Mouse (Mus musculus) midbrain, embryonic 13.5 days (tissue): ENCODE measurements at regions not wholly inside any gene's neighbourhood (a gene's known extent, or its start where the extent isn't known, plus 50 kb on each side); places are given as distances from the start of the nearest gene placed in this dataset.
A peak's percentile ranks its signal among the peaks of the same experiment; 100 is the strongest.
"Not testable (repeated sequence)": the region's sequence is repeated elsewhere in the genome, so short reads cannot be mapped to it uniquely, and the experiment has no call there.

Experiments used
- ATAC-seq: fragments of 200-750 bp; cut with Nextera tagmentation; 2 replicates; pipeline ENCODE4 v1.8.0; 2017; ENCODE audit warnings: mild to moderate bottlenecking, moderate TSS enrichment, moderate library complexity
- H3K27ac ChIP-seq: fragments of 300-500 bp; sonication (generic); 2 replicates; pipeline ENCODE4 v1.5.1; 2015; ENCODE audit warnings: inconsistent platforms, mild to moderate bottlenecking, moderate library complexity
- H3K27me3 ChIP-seq: fragments of 300-500 bp; sonication (generic); 2 replicates; pipeline ENCODE4 v1.6.1; 2015; ENCODE audit warnings: mild to moderate bottlenecking, inconsistent platforms
- H3K36me3 ChIP-seq: fragments of 300-500 bp; sonication (generic); 2 replicates; pipeline ENCODE4 v1.6.1; 2015; ENCODE audit warnings: mild to moderate bottlenecking, inconsistent platforms
- H3K4me1 ChIP-seq: fragments of 300-500 bp; sonication (generic); replicated peaks from 2 replicates; pipeline ENCODE4 v1.6.1; 2015; ENCODE audit warnings: inconsistent platforms
- H3K4me2 ChIP-seq: fragments of 300-500 bp; sonication (generic); replicated peaks from 2 replicates; pipeline ENCODE4 v1.6.1; 2015; ENCODE audit warnings: moderate library complexity, mild to moderate bottlenecking, inconsistent platforms
- H3K4me3 ChIP-seq: fragments of 300-500 bp; sonication (generic); replicated peaks from 2 replicates; pipeline ENCODE4 v1.5.1; 2015; ENCODE audit warnings: mild to moderate bottlenecking, inconsistent platforms
- H3K9ac ChIP-seq: fragments of 300-500 bp; sonication (generic); replicated peaks from 2 replicates; pipeline ENCODE4 v1.6.1; 2015; ENCODE audit warnings: mild to moderate bottlenecking, inconsistent platforms
- H3K9me3 ChIP-seq: fragments of 300-500 bp; sonication (generic); 2 replicates; pipeline ENCODE4 v1.6.1; 2016; ENCODE audit warnings: mild to moderate bottlenecking, inconsistent platforms
- WGBS: fragments of 180-500 bp; shearing (Covaris S2); methylation state at CpG from one replicate; pipeline ENCODE4 v1.1.7; 2015; 5-methylcytosine and 5-hydroxymethylcytosine counted together

DNA sequence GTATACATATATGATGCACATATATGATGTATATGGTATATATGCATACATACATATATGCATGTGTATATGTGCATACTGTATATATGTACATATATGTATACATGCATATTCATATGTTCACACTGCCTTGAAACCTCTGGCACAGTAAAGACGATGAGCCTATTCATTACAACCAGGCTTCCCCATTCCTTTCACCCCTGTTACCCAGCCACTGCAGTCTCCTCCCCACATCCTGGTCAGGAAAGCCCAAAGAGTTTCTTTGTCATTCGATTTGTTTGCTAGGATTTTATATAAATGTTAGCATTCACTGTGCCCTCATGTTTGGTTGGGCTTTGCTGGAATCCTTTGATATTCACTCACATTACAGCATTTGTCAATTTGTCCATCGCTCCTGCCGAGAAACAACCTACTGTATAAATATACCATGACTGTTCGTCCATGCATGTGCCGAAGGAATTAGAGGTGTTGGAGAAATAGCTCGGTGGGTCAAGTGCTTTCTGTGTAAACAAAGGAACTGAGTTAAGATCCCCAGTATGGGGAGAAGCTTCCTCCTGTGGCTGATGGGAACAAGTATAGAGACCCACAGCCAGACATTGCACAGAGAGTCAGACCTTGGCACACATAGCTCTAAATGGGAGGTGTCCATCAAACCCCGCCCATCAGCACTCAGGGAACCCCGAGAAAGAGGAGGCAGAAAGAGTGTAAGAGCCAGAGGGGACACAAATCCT is 81.0 kb upstream of the Dars start:
- no peak overlapping the region for H3K4me3 ChIP-seq
- no peak overlapping the region for H3K4me2 ChIP-seq
- H3K27ac ChIP-seq, result no peak overlapping the region
- no peaks in the 10 kb centered on the region for H3K36me3 ChIP-seq
- WGBS, result 69% methylated on average over 9 of the region's 9 CpGs
- H3K4me1 ChIP-seq, result no peaks in the 10 kb centered on the region
- H3K9ac ChIP-seq, result no peak overlapping the region
- no peaks in the 10 kb centered on the region for H3K9me3 ChIP-seq
- no peaks in the 10 kb centered on the region for H3K27me3 ChIP-seq
- ATAC-seq, result no peak

DNA sequence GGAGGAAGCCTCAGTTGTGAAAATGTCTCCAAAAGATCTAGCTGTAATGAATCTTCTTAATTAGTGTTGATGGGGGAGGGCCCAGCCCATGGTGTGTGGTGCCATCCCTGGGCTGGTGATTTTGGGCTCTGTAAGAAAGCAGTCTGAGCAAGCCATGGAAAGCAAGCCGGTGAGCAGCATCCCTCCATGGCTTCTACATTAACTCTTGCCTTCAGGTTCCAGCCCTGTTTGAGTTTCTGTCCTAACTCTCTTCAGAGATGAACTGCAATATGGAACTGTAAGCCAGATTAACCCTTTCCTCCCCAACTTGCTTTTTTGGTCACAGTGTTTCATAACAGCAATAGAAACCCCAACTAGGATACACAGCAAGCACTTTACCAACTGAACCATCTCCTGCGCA is 75.1 kb upstream of the Dars start:
- ATAC-seq, result no peak
- Histone ChIP-seq H3K9ac (no peak overlapping the region), H3K27ac (no peak overlapping the region), H3K4me1 (no peaks in the 10 kb centered on the region), H3K36me3 (no peaks in the 10 kb centered on the region), H3K4me2 (no peak overlapping the region), H3K9me3 (no peaks in the 10 kb centered on the region), H3K27me3 (no peaks in the 10 kb centered on the region), H3K4me3 (no peak overlapping the region)
- 98% methylated on average over 2 of the region's 2 CpGs for WGBS

DNA sequence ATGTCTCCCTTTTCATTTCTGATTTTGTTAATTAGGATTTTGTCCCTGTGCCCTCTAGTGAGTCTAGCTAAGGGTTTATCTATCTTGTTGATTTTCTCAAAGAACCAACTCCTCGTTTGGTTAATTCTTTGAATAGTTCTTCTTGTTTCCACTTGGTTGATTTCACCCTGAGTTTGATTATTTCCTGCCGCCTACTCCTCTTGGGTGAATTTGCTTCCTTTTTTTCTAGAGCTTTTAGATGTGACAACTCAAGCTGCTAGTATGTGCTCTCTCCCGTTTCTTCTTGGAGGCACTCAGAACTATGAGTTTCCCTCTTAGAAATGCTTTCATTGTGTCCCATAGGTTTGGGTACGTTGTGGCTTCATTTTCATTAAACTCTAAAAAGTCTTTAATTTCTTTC is 70.0 kb upstream of the Dars start:
- not testable (repeated sequence) for H3K27ac ChIP-seq, H3K4me1 ChIP-seq, H3K4me2 ChIP-seq, H3K27me3 ChIP-seq, H3K4me3 ChIP-seq, H3K9ac ChIP-seq, ATAC-seq, H3K9me3 ChIP-seq, H3K36me3 ChIP-seq
- WGBS, result 77% methylated on average over 4 of the region's 4 CpGs

DNA sequence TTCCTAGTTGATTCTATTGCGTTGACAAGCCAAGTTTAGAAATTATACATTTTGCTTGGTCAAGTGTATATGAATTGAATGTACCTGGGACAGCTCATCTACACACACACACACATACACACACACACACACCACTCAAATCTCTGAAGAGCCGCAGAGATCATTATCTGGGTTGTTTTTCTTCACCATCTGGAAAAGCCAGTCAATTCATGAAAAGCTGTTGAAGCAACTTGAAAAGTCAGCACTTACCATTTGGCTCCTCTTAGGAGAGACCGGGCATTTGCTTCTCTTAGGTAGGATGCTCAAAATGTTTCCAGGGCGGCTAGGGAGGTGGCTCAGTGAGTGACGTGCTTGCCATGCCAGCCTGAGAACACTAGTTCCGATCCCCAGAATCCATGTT is 61.2 kb upstream of the Dars start:
- Histone ChIP-seq H3K9me3 (no peaks in the 10 kb centered on the region), H3K4me2 (no peak overlapping the region), H3K4me3 (no peak overlapping the region), H3K4me1 (peaks cover 3% of the 10 kb centered on the region), H3K9ac (no peak overlapping the region), H3K27me3 (no peaks in the 10 kb centered on the region), H3K36me3 (no peaks in the 10 kb centered on the region), H3K27ac (no peak overlapping the region)
- ATAC-seq, result no peak
- WGBS, result 91% methylated on average over 6 of the region's 6 CpGs

DNA sequence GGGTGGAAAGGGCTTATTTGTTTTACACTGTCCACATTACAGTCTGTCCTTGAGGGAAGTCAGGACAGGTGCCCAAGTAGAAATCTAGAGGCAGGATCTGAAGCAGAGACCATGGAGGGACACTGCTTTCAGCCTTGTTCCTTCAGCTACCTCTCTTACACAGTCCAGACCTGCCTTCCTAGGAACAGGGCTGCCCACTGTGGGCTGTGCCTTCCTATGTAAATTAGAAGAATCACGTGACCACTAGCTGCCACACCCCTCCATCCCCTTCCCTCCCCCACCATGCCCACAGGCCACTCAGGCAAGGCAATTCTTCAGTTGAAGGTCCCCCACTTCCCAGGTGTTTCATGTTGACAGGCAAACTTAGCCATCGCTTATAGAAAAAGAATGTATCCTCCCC is 60.5 kb upstream of the Dars start:
- no peak for ATAC-seq
- 89% methylated on average over 2 of the region's 2 CpGs for WGBS
- no peak overlapping the region for H3K4me2 ChIP-seq

DNA sequence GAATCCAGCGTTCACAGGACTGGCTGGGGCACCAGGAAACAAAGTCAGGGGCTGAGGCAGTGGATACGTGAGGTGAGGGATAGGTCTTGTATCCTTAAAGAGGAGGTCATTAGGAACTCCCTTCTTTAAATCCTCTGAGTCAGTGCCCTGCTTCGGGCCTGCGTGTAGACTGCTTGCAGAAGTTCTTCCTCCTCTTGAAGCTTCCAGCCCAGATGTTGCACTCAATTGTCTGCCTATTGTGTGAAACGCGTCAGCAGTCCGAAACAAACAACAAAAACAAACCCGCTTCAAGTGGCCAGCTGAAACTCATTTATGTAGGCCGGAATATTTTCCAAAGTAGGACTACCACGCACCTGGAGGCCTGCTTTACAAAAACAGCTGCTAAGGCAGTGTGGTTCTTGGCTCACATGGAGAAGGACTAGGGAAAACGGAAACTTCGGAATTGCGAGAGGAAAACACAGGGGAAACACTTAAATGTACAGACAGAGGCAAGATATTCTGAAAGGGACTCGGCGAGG is 55.6 kb upstream of the Dars start:
- H3K27me3 ChIP-seq, result no peaks in the 10 kb centered on the region
- H3K36me3 ChIP-seq, result no peaks in the 10 kb centered on the region
- peak overlapping the region; percentile 91 for H3K27ac ChIP-seq
- H3K4me3 ChIP-seq, result peak overlapping the region; percentile 35
- WGBS, result 6% methylated on average over 15 of the region's 15 CpGs
- H3K9ac ChIP-seq, result peak overlapping the region; percentile 44
- ATAC-seq, result no peak
- no peaks in the 10 kb centered on the region for H3K9me3 ChIP-seq
- peak overlapping the region; percentile 57 for H3K4me2 ChIP-seq
- H3K4me1 ChIP-seq, result peaks cover 25% of the 10 kb centered on the region

More for the DNA sequence above, 60.5 kb upstream of the Dars start:
- Histone ChIP-seq H3K9ac (no peak overlapping the region), H3K4me3 (no peak overlapping the region), H3K36me3 (no peaks in the 10 kb centered on the region), H3K27me3 (no peaks in the 10 kb centered on the region), H3K27ac (no peak overlapping the region), H3K4me1 (peaks cover 10% of the 10 kb centered on the region), H3K9me3 (no peaks in the 10 kb centered on the region)

DNA sequence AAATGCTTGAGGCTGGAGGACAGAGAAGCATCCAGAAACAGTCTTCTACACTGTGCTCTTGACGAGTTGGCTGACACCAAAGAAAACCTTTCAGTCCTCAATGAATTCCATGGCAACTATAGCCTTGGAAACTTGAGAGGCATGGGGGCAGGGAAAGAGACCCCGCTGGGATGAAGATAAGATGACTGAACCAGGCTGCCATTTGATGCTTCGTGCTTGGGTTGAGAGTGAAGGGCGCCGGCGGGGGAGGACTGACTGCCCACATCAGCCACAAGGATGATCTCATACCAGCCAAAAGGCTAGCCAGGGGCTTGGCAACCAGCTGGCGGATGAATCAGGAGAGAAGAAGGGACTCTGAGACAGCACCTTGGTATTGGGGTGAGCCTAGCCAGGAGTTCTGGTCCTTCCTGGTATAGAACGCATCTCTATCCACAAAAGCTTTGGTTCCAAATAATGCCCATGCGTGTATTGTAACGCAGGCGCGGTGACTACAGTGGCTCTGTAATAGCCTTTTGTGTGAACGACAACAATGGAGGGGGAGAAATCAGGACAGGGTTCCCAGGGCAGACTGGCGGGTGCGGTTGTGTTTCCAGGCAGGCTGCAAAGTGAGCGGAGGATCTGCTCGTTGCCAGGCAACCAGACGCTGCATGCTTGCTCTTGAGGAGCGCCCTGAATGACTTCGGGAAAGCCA is 55.0 kb upstream of the Dars start:
- H3K36me3 ChIP-seq, result no peaks in the 10 kb centered on the region
- H3K4me2 ChIP-seq, result peak overlapping the region; percentile 57
- no peaks in the 10 kb centered on the region for H3K27me3 ChIP-seq
- no peaks in the 10 kb centered on the region for H3K9me3 ChIP-seq
- peak overlapping the region; percentile 35 for H3K4me3 ChIP-seq
- peak overlapping the region; percentile 91 for H3K27ac ChIP-seq
- WGBS, result under 1% methylated on average over 20 of the region's 20 CpGs
- H3K9ac ChIP-seq, result peak overlapping the region; percentile 44
- H3K4me1 ChIP-seq, result peaks cover 25% of the 10 kb centered on the region
- peak; percentile 96 for ATAC-seq

DNA sequence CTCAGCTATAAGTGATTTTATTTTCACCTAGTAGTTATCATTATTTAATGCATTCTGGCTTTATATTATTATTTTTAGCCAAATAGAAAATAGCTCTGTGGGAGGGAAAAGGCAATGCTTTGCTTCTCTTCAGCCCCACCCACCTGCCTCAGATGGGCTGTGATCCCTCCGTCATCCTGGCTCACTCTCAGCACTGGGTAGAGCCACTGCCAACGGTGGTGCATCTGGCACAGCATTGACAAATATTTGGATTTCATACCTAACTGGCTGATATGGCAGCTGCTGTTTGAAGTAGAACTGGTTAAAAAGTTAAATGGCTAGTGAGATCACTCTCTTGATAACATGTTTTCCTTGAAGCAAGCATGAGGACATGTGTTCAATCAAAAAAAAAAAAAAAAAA is 53.6 kb upstream of the Dars start:
- peaks cover 25% of the 10 kb centered on the region for H3K4me1 ChIP-seq
- H3K9ac ChIP-seq, result no peak overlapping the region
- no peak overlapping the region for H3K4me3 ChIP-seq
- H3K27me3 ChIP-seq, result no peaks in the 10 kb centered on the region
- ATAC-seq, result no peak
- H3K36me3 ChIP-seq, result no peaks in the 10 kb centered on the region
- H3K27ac ChIP-seq, result no peak overlapping the region; the same call in 1 of the 2 replicates
- WGBS, result 57% methylated on average over 2 of the region's 2 CpGs
- H3K4me2 ChIP-seq, result no peak overlapping the region
- no peaks in the 10 kb centered on the region for H3K9me3 ChIP-seq

DNA sequence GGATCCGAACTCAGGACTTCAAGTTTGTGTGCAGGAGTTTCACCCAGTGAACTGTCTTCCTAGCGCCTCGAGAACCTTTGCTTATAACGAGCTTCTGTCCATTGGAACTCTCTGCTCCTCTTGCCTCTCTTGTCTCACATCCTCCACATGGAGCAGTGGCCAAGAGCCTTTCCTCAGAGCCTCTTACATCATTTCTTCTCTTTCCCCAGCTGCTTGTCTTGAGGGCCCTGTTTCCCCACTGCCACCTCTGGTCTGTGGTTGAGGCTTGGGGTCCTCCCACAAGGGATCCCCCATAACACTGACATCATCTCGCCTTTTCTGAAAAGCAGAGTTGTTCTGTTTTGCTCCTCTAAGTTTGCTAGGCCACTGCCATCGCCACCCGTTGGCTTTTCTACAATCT is 51.9 kb upstream of the Dars start:
- Histone ChIP-seq H3K4me2 (no peak overlapping the region), H3K4me3 (no peak overlapping the region), H3K36me3 (no peaks in the 10 kb centered on the region), H3K27ac (no peak overlapping the region), H3K9me3 (no peaks in the 10 kb centered on the region), H3K9ac (no peak overlapping the region), H3K27me3 (no peaks in the 10 kb centered on the region), H3K4me1 (peaks cover 25% of the 10 kb centered on the region)
- WGBS, result 93% methylated on average over 7 of the region's 7 CpGs
- ATAC-seq, result no peak
